Mouse (Mus musculus) hindbrain, embryonic 11.5 days (tissue): ENCODE results near the gene Surf6. TPM values are rescaled to one million over a fixed set of nuclear protein-coding genes. Genes with fewer than 3 reads are reported as not detected.
A peak's percentile ranks its signal among the peaks of the same experiment; 100 is the strongest.

Source experiments
- ATAC-seq: fragments of 200-750 bp; cut with Nextera tagmentation; 2 replicates; pipeline ENCODE4 v1.8.0; 2017; ENCODE audit warnings: mild to moderate bottlenecking, moderate TSS enrichment, moderate library complexity; ENCODE audit not compliant: low FRiP score
- DNase-seq: peaks from one replicate; pipeline ENCODE4 v3.0.0-alpha.2; 2015; ENCODE audit warnings: low spot score
- H3K27ac ChIP-seq: fragments of 300-500 bp; sonication (generic); 2 replicates; pipeline ENCODE4 v1.5.1; 2014; ENCODE audit warnings: mild to moderate bottlenecking, low read depth, low read length
- H3K27me3 ChIP-seq: fragments of 300-500 bp; sonication (generic); 2 replicates; pipeline ENCODE4 v1.6.1; 2014; ENCODE audit warnings: mild to moderate bottlenecking, low read length, moderate library complexity, mixed read lengths; ENCODE audit not compliant: control insufficient read depth, insufficient read depth
- H3K36me3 ChIP-seq: fragments of 300-500 bp; sonication (generic); 2 replicates; pipeline ENCODE4 v1.6.1; 2014; ENCODE audit warnings: mild to moderate bottlenecking, low read length, moderate library complexity, mixed read lengths; ENCODE audit not compliant: control insufficient read depth, insufficient read depth
- H3K4me1 ChIP-seq: fragments of 300-500 bp; sonication (generic); replicated peaks from 2 replicates; pipeline ENCODE4 v1.6.1; 2014; ENCODE audit warnings: low read length, mixed read lengths; ENCODE audit not compliant: control insufficient read depth, insufficient read depth
- H3K4me2 ChIP-seq: fragments of 300-500 bp; sonication (generic); replicated peaks from 2 replicates; pipeline ENCODE4 v1.6.1; 2014; ENCODE audit warnings: mild to moderate bottlenecking, low read depth, low read length
- H3K4me3 ChIP-seq: fragments of 300-500 bp; sonication (generic); 2 replicates; pipeline ENCODE4 v1.5.1; 2014; ENCODE audit warnings: low read depth, low read length
- H3K9ac ChIP-seq: fragments of 300-500 bp; sonication (generic); 2 replicates; pipeline ENCODE4 v1.6.1; 2014; ENCODE audit warnings: low read depth, low read length
- H3K9me3 ChIP-seq: fragments of 300-500 bp; sonication (generic); 2 replicates; pipeline ENCODE4 v1.6.1; 2016; ENCODE audit warnings: low read length; ENCODE audit not compliant: control insufficient read depth
- WGBS: fragments of 180-500 bp; shearing (Covaris S2); extraction: QIAGEN DNeasy Blood & Tissue Kit; methylation state at CpG from one replicate; pipeline ENCODE4 v1.1.7; 2014; 5-methylcytosine and 5-hydroxymethylcytosine counted together
- polyA plus RNA-seq: library from polyadenylated mRNA; unstranded; fragments of >200 nt; fragmentation: Nextera tagmentation; extraction: Ambion mirVana; gene quantifications from 2 replicates; pipeline ENCODE4 v1.2.1, GENCODE M21; 2014

Surf6 gene
- polyA plus RNA-seq, 1 experiment from 2014 or later: 18.4 TPM

DNA sequence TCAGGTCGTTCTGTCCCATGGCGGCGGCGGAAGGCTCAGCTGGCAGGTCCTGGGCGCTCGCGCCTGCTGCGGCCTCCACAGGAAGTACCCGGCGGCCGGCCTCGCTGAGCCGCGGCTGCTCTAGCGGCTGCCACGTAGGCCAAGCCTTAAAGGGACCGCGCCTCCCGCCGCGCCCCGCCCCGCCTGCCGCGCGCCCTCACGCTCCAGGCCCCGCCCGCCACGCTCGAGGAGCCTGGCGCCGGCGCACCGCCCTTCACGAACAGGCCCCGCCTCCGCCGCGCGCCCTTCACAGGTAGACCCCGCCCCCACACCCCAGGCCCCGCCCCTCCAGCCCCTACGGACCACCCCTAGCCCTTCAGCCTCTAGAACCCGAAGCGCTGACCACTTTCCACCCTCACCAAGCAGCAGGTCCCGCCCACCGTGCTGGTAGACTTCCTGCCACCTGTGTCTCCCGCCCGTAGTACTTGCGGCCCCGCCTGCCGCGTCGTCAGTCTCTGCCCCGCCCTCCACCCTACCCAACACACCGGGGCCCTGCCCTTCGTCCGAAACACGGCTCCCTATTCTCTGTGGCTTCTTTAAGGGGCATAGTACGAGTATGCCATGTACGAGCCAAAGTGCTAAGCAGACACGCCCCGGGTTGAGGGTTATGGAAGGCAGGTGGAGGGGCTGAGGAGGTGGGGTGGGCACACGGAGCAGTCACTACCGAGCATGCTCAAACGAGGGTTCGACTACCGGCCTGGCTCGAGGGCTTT is 30.8 kb upstream of the Surf6 start, which contains the start of the genes Surf4 and Stkld1:
Gene Surf4 (minus strand): TSS at position 625 of the 752 bp plus-strand sequence.
Gene Stkld1 (plus strand): TSS at position 744 of the 752 bp plus-strand sequence.
- H3K27me3 ChIP-seq: no peaks in the 10 kb centered on the region
- 0 out of 2 replicates have a peak, but pooled peaks cover 2% of the 10 kb centered on the region for H3K36me3 ChIP-seq
- 3% methylated on average over 39 of the region's 70 CpGs for WGBS
- H3K9ac ChIP-seq: peak within 1 kb of the TSS; percentile 96
- ATAC-seq (peak; percentile 96), DNase-seq (peak; percentile 96)
- no peaks in the 10 kb centered on the region for H3K4me1 ChIP-seq
- peak within 1 kb of the TSS; percentile 66 for H3K27ac ChIP-seq
- H3K4me3 ChIP-seq: peak within 1 kb of the TSS; percentile 98
- no peaks in the 10 kb centered on the region for H3K9me3 ChIP-seq
- H3K4me2 ChIP-seq: peak within 1 kb of the TSS; percentile 82

DNA sequence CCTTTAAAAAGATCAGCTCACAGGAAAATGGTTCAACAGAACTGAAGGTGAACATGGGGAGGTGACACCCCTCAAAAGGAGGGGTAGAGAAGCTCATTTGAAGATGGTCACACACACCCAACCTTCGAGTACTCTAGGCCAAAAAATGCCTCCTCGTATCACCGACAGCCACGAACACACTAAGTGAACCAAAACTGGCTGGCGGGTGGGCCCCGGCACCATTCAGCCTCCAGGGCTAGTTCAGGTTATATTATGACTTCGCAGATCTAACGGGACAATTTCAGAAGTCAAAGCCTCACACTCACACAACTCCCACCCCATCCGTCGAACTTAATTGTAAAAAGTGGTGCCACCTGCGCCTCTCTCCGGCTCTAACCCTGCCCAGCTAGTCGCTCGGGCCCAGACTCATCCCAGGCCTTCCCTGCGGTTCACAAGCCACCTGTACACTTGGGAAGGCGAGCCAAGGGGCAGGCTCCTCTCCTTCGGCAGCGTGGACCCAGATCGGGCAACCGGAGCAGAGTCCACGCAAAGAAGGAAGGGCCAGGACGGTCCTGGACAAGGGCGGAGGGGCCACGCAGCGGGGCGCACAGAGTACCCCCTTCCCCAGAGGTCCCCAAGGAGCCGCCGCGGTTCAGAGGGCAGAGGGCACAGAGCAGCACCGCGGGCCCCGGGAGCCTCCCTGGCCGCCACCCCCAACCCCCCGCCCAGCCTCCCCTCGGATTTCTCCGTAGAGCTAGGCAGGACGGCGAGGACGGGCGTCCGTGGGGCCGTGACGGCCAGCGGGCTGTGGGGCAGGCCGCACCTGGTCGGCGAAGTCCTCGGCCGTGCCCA is 30.0 kb upstream of the Surf6 start:
- Histone ChIP-seq H3K9me3 (no peaks in the 10 kb centered on the region), H3K9ac (peak overlapping the region; percentile 96), H3K4me3 (peak overlapping the region; percentile 98), H3K4me1 (no peaks in the 10 kb centered on the region), H3K27ac (peak overlapping the region; percentile 66), H3K36me3 (0 out of 2 replicates have a peak, but pooled peaks cover 2% of the 10 kb centered on the region), H3K4me2 (peak overlapping the region; percentile 82), H3K27me3 (no peaks in the 10 kb centered on the region)
- WGBS: 4% methylated on average over 36 of the region's 49 CpGs
- DNase-seq (peak; percentile 53), ATAC-seq (no peak; the same call in 1 of the 2 replicates)

DNA sequence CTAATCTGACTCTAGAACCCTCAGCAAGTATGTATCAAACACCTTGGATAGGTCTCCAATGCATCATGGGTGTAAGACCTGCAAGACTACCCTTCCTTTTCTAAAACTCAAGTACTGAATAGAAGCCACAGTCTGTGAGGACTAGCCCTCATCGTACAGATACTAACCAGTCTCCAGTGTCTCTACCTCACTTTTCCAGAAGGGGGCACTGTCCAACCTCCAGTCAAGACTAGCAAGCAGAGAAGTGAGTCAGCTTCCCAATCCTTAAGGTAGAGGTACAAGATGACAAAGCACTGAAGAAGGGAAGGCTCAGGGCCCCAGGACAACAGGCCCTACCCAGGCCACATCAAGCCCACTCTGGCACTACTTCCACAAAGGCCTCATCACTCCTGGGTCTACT is 27.7 kb upstream of the Surf6 start:
- 41% methylated on average over 1 of the region's 1 CpGs for WGBS
- Histone ChIP-seq H3K27me3 (no peaks in the 10 kb centered on the region), H3K9me3 (no peaks in the 10 kb centered on the region), H3K27ac (no peak overlapping the region), H3K4me3 (no peak overlapping the region), H3K4me2 (no peak overlapping the region), H3K36me3 (0 out of 2 replicates have a peak, but pooled peaks cover 2% of the 10 kb centered on the region), H3K9ac (no peak overlapping the region), H3K4me1 (no peaks in the 10 kb centered on the region)
- peak; percentile 66 for DNase-seq
- no peak for ATAC-seq

DNA sequence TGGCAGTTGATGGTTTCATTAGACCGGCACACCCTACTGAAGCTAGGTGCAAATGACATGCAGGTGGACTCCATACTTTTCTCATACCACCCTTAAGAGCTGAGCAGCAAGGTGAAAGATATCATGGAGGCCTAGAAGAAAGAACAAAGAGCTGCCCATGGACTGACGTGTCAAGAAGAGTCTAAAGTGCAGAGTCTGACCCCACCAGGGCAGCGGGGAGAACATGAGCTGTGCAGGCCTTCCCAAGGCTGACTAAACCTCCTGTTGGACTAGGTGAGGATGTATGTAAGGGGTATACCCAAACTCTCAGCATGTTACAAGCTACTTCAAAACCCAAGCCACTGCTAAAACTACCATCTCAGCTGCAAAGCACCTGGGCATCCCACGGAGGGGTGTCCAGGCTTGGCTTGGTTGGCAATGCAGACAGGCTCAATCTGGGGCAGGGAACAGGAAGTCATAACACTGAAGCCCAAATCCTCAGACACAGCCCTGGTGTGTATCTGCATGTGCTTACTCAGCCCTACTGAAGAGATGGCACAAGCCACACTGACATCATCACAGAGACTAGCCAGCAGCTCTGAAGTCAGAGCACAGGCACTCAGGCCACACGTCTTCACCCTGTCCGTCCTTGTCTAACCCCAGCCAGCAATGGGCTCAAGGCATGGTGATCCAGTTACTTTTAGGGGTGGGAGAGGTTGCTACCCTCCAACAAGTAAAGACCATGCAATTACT is 25.2 kb upstream of the Surf6 start:
- no peak for ATAC-seq
- WGBS: 93% methylated on average over 6 of the region's 6 CpGs
- Histone ChIP-seq H3K4me3 (no peak overlapping the region), H3K9ac (no peak overlapping the region), H3K9me3 (no peaks in the 10 kb centered on the region), H3K27me3 (no peaks in the 10 kb centered on the region), H3K36me3 (0 out of 2 replicates have a peak, but pooled peaks cover 6% of the 10 kb centered on the region), H3K4me2 (no peak overlapping the region), H3K27ac (no peak overlapping the region), H3K4me1 (no peaks in the 10 kb centered on the region)
- no peak for DNase-seq

DNA sequence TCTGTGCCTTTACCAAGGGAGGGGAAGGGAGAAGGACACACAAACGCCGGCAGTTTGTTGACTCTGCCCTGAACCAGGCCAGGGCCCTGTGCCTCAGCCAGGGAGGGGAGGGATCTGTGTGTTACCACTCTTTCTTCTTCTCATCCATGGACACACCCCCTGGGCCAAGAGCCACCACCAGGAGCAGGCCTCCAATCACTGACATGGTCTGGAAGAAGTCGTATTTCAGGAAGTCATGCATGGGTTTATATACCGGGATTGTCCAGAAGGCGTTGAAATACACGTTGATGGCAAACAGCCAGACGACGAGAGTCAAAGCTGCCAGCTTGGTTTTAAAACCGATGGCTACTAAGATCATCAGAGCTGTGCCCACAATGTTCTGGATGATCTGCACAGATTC is 19.1 kb upstream of the Surf6 start:
- ATAC-seq (no peak), DNase-seq (no peak)
- Histone ChIP-seq H3K4me3 (no peak overlapping the region), H3K9ac (no peak overlapping the region), H3K36me3 (peaks cover 22% of the 10 kb centered on the region), H3K9me3 (no peaks in the 10 kb centered on the region), H3K4me2 (no peak overlapping the region), H3K27me3 (no peaks in the 10 kb centered on the region), H3K27ac (no peak overlapping the region), H3K4me1 (peaks cover 4% of the 10 kb centered on the region; the same call in 1 of the 2 replicates)
- 86% methylated on average over 9 of the region's 9 CpGs for WGBS

DNA sequence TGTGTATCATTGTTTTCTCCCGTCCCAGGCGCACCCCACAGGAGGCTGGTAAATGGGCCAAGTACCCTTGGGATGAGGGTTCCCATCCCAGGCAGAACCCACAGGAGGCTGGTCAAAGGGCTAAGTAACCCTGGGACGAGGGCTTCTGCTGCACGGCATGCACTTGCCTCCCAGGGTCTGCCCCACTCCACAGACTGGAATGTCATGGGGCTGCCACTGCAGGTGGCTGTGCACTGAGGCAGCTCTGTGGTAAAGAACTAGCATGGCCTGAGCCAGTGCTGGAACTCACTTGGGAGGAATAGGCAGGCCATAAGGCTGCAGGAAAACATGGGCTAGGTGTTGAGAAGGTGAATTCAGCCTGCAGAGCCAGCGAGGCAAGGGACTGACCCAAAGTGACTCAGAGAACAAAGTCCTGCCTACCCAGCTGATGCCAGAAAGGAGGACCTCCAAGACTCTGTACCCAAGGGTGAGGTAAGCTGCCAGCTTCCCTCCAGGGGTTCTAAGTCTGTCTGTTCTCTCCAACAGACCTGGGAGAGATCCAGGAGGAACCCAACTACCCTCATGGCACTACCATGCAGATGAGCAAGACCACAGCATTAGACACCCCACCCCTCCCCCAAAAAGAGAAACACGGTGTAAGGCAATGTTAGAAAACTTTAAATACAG is 17.6 kb upstream of the Surf6 start:
- Histone ChIP-seq H3K27me3 (no peaks in the 10 kb centered on the region), H3K4me3 (no peak overlapping the region), H3K27ac (no peak overlapping the region), H3K9ac (no peak overlapping the region), H3K36me3 (peaks cover 22% of the 10 kb centered on the region), H3K4me1 (peaks cover 4% of the 10 kb centered on the region; the same call in 1 of the 2 replicates), H3K4me2 (no peak overlapping the region), H3K9me3 (no peaks in the 10 kb centered on the region)
- no peak for ATAC-seq
- no peak for DNase-seq
- 91% methylated on average over 6 of the region's 6 CpGs for WGBS

DNA sequence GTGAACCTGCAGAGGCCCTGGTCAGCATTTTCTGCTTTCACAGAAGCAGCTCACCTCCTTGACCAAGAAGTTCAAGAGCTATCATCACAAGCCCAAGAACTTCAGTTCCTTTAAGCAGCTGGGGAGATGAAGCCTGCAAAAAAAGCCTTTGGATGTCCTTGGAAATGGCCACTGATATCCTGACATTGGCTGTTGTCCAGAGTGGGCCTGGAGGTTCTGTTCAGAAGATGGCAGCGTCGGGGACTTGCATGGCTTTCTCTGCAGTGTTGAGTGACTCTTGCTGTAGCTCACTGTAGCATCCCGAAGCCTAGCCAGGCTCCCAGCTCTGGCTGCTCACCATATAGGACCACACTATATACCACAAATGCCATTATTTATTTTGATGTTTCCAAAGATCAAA is 17.0 kb upstream of the Surf6 start:
- peaks cover 22% of the 10 kb centered on the region for H3K36me3 ChIP-seq
- ATAC-seq: no peak
- no peak overlapping the region for H3K9ac ChIP-seq
- 92% methylated on average over 3 of the region's 3 CpGs for WGBS
- no peaks in the 10 kb centered on the region for H3K9me3 ChIP-seq
- H3K27ac ChIP-seq: no peak overlapping the region
- H3K4me2 ChIP-seq: no peak overlapping the region
- H3K4me3 ChIP-seq: no peak overlapping the region
- H3K4me1 ChIP-seq: peaks cover 4% of the 10 kb centered on the region; the same call in 1 of the 2 replicates
- H3K27me3 ChIP-seq: no peaks in the 10 kb centered on the region
- DNase-seq: no peak

DNA sequence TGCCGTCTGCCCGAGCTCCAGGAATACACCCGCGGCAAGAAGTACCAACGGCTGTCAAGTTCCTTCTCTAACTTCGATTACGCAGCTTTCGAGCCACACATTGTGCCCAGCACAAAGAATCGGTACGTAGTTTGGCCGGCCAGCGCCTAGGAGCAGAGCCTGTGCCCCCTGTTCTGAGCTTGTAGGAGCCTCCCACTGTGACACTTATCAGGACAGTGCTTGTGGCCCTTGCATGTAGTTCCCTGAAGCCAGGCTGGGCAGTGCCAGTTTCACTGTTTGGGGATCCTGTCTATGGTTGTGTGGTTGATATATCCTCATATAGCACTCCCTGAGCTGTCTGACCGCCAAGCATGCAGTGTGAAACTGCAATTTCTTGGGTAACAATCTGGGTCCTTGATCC is 14.1 kb upstream of the Surf6 start:
- no peak overlapping the region; the same call in 1 of the 2 replicates for H3K27ac ChIP-seq
- ATAC-seq: peak; percentile 18; the same call in 1 of the 2 replicates
- peaks cover 27% of the 10 kb centered on the region for H3K36me3 ChIP-seq

More for the DNA sequence above, 14.1 kb upstream of the Surf6 start:
- peak overlapping the region; percentile 65 for H3K4me3 ChIP-seq
- no peak for DNase-seq
- 1% methylated on average over 13 of the region's 13 CpGs for WGBS
- peaks cover 11% of the 10 kb centered on the region for H3K4me1 ChIP-seq
- no peaks in the 10 kb centered on the region for H3K9me3 ChIP-seq
- peak overlapping the region; percentile 96 for H3K4me2 ChIP-seq
- H3K27me3 ChIP-seq: no peaks in the 10 kb centered on the region
- H3K9ac ChIP-seq: peak overlapping the region; percentile 62
